Mouse (Mus musculus): ENCODE data around the gene Ift172. TPM values are rescaled to one million over a fixed set of nuclear protein-coding genes. Genes with fewer than 3 reads are reported as not detected.
A peak's percentile ranks its signal among the peaks of the same experiment; 100 is the strongest.

The Ift172 gene
- polyA plus RNA-seq, 1 experiment from 2014 or later = 34.5 TPM

- ATAC-seq (ENCODE audit: low FRiP score) (no peak), DNase-seq (ENCODE audit: low spot score) (no peak)
- Histone ChIP-seq H3K4me2 (replicated peaks) (no peak overlapping the region), H3K4me1 (replicated peaks; ENCODE audit: control insufficient read depth, insufficient read depth, low read length) (peaks cover 16% of the 10 kb centered on the region), H3K9ac (no peak overlapping the region), H3K36me3 (replicated peaks; ENCODE audit: control insufficient read depth, insufficient read depth) (peaks cover 12% of the 10 kb centered on the region), H3K9me3 (ENCODE audit: control insufficient read depth, low read length) (no peaks in the 10 kb centered on the region), H3K4me3 (replicated peaks; ENCODE audit: low read length) (no peak overlapping the region), H3K27ac (no peak overlapping the region), H3K27me3 (ENCODE audit: control insufficient read depth, insufficient read depth, low read length) (no peaks in the 10 kb centered on the region)
- 85% methylated on average over 3 of the region's 3 CpGs for WGBS
Observed at GRCm38 (mm10) chr5:31297981-31298380, 7.1 kb upstream of the Ift172 start.

- no peak for DNase-seq (ENCODE audit: low spot score)
- Histone ChIP-seq H3K27me3 (ENCODE audit: control insufficient read depth, insufficient read depth, low read length) (no peaks in the 10 kb centered on the region), H3K36me3 (replicated peaks; ENCODE audit: control insufficient read depth, insufficient read depth) (peaks cover 20% of the 10 kb centered on the region), H3K4me2 (replicated peaks) (peak within 1 kb of the TSS; percentile 94), H3K9me3 (ENCODE audit: control insufficient read depth, low read length) (no peaks in the 10 kb centered on the region), H3K4me3 (replicated peaks; ENCODE audit: low read length) (peak within 1 kb of the TSS; percentile 81), H3K27ac (peak within 1 kb of the TSS; percentile 84; the same call in 1 of the 2 replicates), H3K9ac (peak within 1 kb of the TSS; percentile 97; the same call in 1 of the 2 replicates), H3K4me1 (replicated peaks; ENCODE audit: control insufficient read depth, insufficient read depth, low read length) (peaks cover 16% of the 10 kb centered on the region)
- WGBS = 71% methylated on average over 13 of the region's 13 CpGs
- ATAC-seq (ENCODE audit: low FRiP score) = no peak
Observed at GRCm38 (mm10) chr5:31297047-31297757, 6.3 kb upstream of the Ift172 start, which contains the start of gene Gckr. Gene Gckr, plus strand, starts transcription at chr5:31297443.

DNA sequence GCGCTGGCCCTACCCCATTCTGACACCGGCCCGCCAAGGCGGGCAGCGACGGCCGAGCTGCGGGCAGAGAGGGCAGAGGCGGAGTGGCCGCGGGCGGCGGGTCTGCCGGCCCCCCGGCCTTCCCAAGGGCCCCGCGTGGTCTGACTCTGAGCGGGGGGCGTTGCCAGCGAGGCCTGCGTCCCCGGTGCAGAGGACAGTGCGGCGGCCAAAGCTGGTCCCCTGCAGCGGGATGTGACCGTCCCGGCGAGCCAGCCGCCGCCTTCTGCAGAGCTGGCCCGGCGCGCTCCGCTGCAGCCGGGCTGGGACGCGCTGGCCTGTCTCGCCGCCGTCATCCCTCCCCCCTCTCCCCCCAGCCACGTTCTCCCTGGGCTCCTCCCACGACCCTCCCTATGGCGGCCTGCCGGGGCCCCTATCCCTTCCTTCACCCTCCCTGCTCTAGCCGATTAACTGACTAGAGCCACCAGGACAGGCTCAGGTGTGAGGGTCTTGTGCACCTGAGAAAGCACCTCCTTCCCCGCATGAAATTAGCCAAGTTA is 4.8 kb upstream of the Ift172 start, which contains the start of gene Fndc4:
Fndc4 (minus strand) TSS at position 475 of the 536 bp plus-strand sequence.
- peak within 1 kb of the TSS; percentile 84 for H3K27ac ChIP-seq
- peaks cover 24% of the 10 kb centered on the region for H3K4me1 ChIP-seq (replicated peaks; ENCODE audit: control insufficient read depth, insufficient read depth, low read length)
- DNase-seq (ENCODE audit: low spot score) = no peak
- WGBS = under 1% methylated on average over 40 of the region's 46 CpGs
- peak; percentile 79 for ATAC-seq (ENCODE audit: low FRiP score)
- no peaks in the 10 kb centered on the region for H3K27me3 ChIP-seq (ENCODE audit: control insufficient read depth, insufficient read depth, low read length)
- H3K36me3 ChIP-seq (replicated peaks; ENCODE audit: control insufficient read depth, insufficient read depth) = peaks cover 20% of the 10 kb centered on the region
- peak within 1 kb of the TSS; percentile 97 for H3K9ac ChIP-seq
- no peaks in the 10 kb centered on the region for H3K9me3 ChIP-seq (ENCODE audit: control insufficient read depth, low read length)
- peak within 1 kb of the TSS; percentile 81 for H3K4me3 ChIP-seq (replicated peaks; ENCODE audit: low read length)
- H3K4me2 ChIP-seq (replicated peaks) = peak within 1 kb of the TSS; percentile 94

DNA sequence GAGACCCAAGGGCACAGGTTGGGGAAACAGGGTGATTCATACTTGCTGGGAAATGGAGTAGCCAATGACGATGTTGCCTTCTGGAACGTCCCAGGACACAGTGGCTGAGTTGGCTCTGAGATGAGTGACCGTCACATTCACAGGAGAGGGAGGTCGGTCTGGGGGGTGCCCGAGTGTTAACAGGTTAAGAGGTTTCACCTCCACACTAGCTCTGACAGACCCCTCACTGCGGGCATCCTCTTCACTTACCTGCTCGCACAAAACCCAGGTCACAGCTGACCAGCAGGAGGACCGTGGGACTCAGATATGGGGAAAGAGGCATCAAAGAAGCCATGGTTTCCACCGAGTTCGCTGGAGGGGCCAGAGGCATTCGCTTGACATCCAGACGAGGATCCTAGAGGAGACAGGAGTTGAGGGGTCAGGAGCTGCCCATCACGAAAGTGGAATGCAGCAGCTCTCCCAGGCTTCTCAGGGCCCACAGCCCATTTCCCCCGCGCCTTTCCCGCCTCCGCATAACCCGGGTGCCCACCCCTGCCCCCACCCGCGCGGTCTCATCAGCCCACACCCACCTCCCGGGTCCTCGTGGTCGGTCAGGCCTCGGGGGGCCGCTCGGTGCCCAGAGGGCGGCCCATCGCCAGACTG is 4.2 kb upstream of the Ift172 start:
- peaks cover 28% of the 10 kb centered on the region for H3K4me1 ChIP-seq (replicated peaks; ENCODE audit: control insufficient read depth, insufficient read depth, low read length)
- 8% methylated on average over 19 of the region's 29 CpGs for WGBS
- H3K27ac ChIP-seq = peak overlapping the region; percentile 84
- H3K4me2 ChIP-seq (replicated peaks) = peak overlapping the region; percentile 94
- peaks cover 20% of the 10 kb centered on the region for H3K36me3 ChIP-seq (replicated peaks; ENCODE audit: control insufficient read depth, insufficient read depth)
- ATAC-seq (ENCODE audit: low FRiP score) = no peak; the same call in 1 of the 2 replicates
- H3K27me3 ChIP-seq (ENCODE audit: control insufficient read depth, insufficient read depth, low read length) = no peaks in the 10 kb centered on the region
- no peak for DNase-seq (ENCODE audit: low spot score)
- peak overlapping the region; percentile 81 for H3K4me3 ChIP-seq (replicated peaks; ENCODE audit: low read length)
- peak overlapping the region; percentile 97 for H3K9ac ChIP-seq
- H3K9me3 ChIP-seq (ENCODE audit: control insufficient read depth, low read length) = no peaks in the 10 kb centered on the region

DNA sequence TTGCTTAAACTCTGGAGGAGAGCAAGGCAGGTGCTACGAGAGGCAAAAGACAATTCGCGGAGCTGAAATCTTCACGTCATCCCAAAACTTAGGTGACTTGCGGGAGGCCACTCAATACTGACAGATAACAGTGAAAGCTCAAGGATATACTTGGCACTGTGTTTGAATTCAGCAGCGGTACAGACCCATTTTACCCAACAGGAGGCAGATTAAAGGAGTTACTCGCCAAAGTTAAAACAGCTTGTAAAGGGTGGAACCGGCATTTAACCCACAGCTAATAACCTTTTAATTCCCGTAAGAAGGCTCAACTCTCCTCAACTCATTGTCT is 409 bp upstream of the Ift172 start:
- no peak for DNase-seq (ENCODE audit: low spot score)
- H3K36me3 ChIP-seq (replicated peaks; ENCODE audit: control insufficient read depth, insufficient read depth) = peaks cover 25% of the 10 kb centered on the region
- H3K4me1 ChIP-seq (replicated peaks; ENCODE audit: control insufficient read depth, insufficient read depth, low read length) = peaks cover 30% of the 10 kb centered on the region
- peak overlapping the region; percentile 62 for H3K9ac ChIP-seq
- 2% methylated on average over 9 of the region's 9 CpGs for WGBS
- no peaks in the 10 kb centered on the region for H3K27me3 ChIP-seq (ENCODE audit: control insufficient read depth, insufficient read depth, low read length)
- no peak; the same call in 1 of the 2 replicates for ATAC-seq (ENCODE audit: low FRiP score)
- no peaks in the 10 kb centered on the region for H3K9me3 ChIP-seq (ENCODE audit: control insufficient read depth, low read length)
- H3K4me3 ChIP-seq (replicated peaks; ENCODE audit: low read length) = peak overlapping the region; percentile 46
- H3K4me2 ChIP-seq (replicated peaks) = peak overlapping the region; percentile 72
- H3K27ac ChIP-seq = peak overlapping the region; percentile 90

DNA sequence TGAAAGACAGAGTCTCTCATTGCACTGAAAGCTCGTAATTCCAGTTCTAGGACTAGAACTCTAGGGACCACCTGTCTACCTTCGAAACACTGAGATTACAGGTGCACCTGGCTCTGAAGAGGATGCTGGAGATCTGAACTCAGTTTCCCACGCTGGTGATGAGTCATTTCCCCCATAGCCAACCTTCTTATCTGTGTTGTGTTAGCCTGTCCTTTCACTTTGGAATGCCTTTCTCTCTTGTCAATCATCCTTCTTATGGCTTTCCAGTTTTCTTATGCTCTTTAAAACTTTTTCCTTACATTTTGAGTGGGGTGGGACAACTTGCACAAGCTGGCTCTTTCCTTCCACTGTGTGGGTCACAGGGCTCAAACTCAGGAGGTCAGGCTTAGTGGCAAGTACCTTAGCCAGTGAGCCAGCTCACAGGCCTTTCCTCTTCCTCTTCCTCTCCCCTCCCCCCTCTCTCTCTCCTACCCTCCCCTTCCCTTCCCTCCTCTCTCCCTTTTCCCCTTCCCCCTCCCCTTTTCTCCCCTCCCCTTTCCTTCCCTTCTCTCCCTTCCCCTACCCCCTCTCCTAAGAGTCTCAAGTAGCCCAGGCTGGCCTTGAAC is 1.2 kb downstream of the Ift172 start:
- H3K4me3 ChIP-seq (replicated peaks; ENCODE audit: low read length) = no peak overlapping the region
- H3K27ac ChIP-seq = no peak overlapping the region
- ATAC-seq (ENCODE audit: low FRiP score) (no peak), DNase-seq (ENCODE audit: low spot score) (no peak)
- H3K4me1 ChIP-seq (replicated peaks; ENCODE audit: control insufficient read depth, insufficient read depth, low read length) = peaks cover 26% of the 10 kb centered on the region
- H3K9me3 ChIP-seq (ENCODE audit: control insufficient read depth, low read length) = no peaks in the 10 kb centered on the region
- WGBS = 87% methylated on average over 3 of the region's 3 CpGs
- H3K36me3 ChIP-seq (replicated peaks; ENCODE audit: control insufficient read depth, insufficient read depth) = peaks cover 41% of the 10 kb centered on the region
- H3K9ac ChIP-seq = no peak overlapping the region
- H3K4me2 ChIP-seq (replicated peaks) = peak overlapping the region; percentile 72; the same call in 1 of the 2 replicates
- no peaks in the 10 kb centered on the region for H3K27me3 ChIP-seq (ENCODE audit: control insufficient read depth, insufficient read depth, low read length)

- H3K4me1 ChIP-seq (replicated peaks; ENCODE audit: control insufficient read depth, insufficient read depth, low read length) = peaks cover 16% of the 10 kb centered on the region
- WGBS = 74% methylated on average over 3 of the region's 3 CpGs
Observed at GRCm38 (mm10) chr5:31288655-31289054, 2.3 kb downstream of the Ift172 start.

GRCm38 (mm10) chr5:31288225-31288624 is 2.7 kb downstream of the Ift172 start:
- Histone ChIP-seq H3K9me3 (ENCODE audit: control insufficient read depth, low read length) (no peaks in the 10 kb centered on the region), H3K4me3 (replicated peaks; ENCODE audit: low read length) (no peak overlapping the region), H3K4me1 (replicated peaks; ENCODE audit: control insufficient read depth, insufficient read depth, low read length) (peaks cover 14% of the 10 kb centered on the region), H3K9ac (no peak overlapping the region), H3K36me3 (replicated peaks; ENCODE audit: control insufficient read depth, insufficient read depth) (peaks cover 47% of the 10 kb centered on the region), H3K27ac (no peak overlapping the region), H3K27me3 (ENCODE audit: control insufficient read depth, insufficient read depth, low read length) (no peaks in the 10 kb centered on the region), H3K4me2 (replicated peaks) (no peak overlapping the region)
- ATAC-seq (ENCODE audit: low FRiP score) = no peak
- 81% methylated on average over 4 of the region's 4 CpGs for WGBS
- no peak for DNase-seq (ENCODE audit: low spot score)

More at GRCm38 (mm10) chr5:31288655-31289054, 2.3 kb downstream of the Ift172 start:
- Histone ChIP-seq H3K27ac (no peak overlapping the region), H3K4me3 (replicated peaks; ENCODE audit: low read length) (no peak overlapping the region), H3K27me3 (ENCODE audit: control insufficient read depth, insufficient read depth, low read length) (no peaks in the 10 kb centered on the region), H3K36me3 (replicated peaks; ENCODE audit: control insufficient read depth, insufficient read depth) (peaks cover 47% of the 10 kb centered on the region), H3K9ac (no peak overlapping the region), H3K4me2 (replicated peaks) (no peak overlapping the region), H3K9me3 (ENCODE audit: control insufficient read depth, low read length) (no peaks in the 10 kb centered on the region)
- no peak for DNase-seq (ENCODE audit: low spot score)
- no peak for ATAC-seq (ENCODE audit: low FRiP score)

Measured in hindbrain, embryonic 14.5 days (tissue).